Mouse (Mus musculus) myocyte (in vitro differentiated cells): ENCODE results near the gene Nubp1.

Experiments
- CEBPB ChIP-seq: IDR thresholded peaks from 2 replicates; pipeline ENCODE4 v1.6.1; 2011; ENCODE audit warnings: mild to moderate bottlenecking, moderate library complexity; ENCODE audit not compliant: poor library complexity, insufficient read depth, severe bottlenecking
- E2F4 ChIP-seq: IDR thresholded peaks from one replicate; pipeline ENCODE4 v1.6.1; 2011; ENCODE audit warnings: mild to moderate bottlenecking, control low read depth, moderate library complexity; ENCODE audit not compliant: insufficient read depth
- MAX ChIP-seq: IDR thresholded peaks from one replicate; pipeline ENCODE4 v1.6.1; 2011; ENCODE audit warnings: low read depth, mild to moderate bottlenecking, control low read depth
- MYOD1 ChIP-seq, 3 experiments: IDR thresholded peaks; one replicate each; pipeline ENCODE4 v1.6.1; 2011; ENCODE audit warnings: control low read depth in 2 of 3, low read depth in 2 of 3, mild to moderate bottlenecking in 2 of 3, moderate library complexity in 1 of 3; ENCODE audit not compliant: insufficient read length in 2 of 3, control insufficient read depth in 1 of 3
- MYOG ChIP-seq, 3 experiments: IDR thresholded peaks; one replicate each; pipeline ENCODE4 v1.6.1; 2011; ENCODE audit warnings: control low read depth in 2 of 3, low read depth in 2 of 3, mild to moderate bottlenecking in 2 of 3; ENCODE audit not compliant: insufficient read length in 2 of 3, control insufficient read depth in 1 of 3, insufficient read depth in 1 of 3
- POLR2A ChIP-seq: IDR thresholded peaks from one replicate; pipeline ENCODE4 v1.6.1; 2011; ENCODE audit warnings: low read depth, mild to moderate bottlenecking, control low read depth, moderate library complexity; ENCODE audit not compliant: insufficient read length
- POLR2AphosphoS2 ChIP-seq: IDR thresholded peaks from one replicate; pipeline ENCODE4 v1.6.1; 2011; ENCODE audit warnings: low read depth, control low read depth; ENCODE audit not compliant: insufficient read length
- REST ChIP-seq: IDR thresholded peaks from one replicate; pipeline ENCODE4 v1.6.1; 2011; ENCODE audit warnings: mild to moderate bottlenecking, control low read depth, moderate library complexity; ENCODE audit not compliant: insufficient read depth, insufficient read length
- TCF12 ChIP-seq: IDR thresholded peaks from one replicate; pipeline ENCODE4 v1.6.1; 2011; ENCODE audit warnings: mild to moderate bottlenecking, control low read depth; ENCODE audit not compliant: poor library complexity, insufficient read depth, severe bottlenecking
- USF1 ChIP-seq: IDR thresholded peaks from one replicate; pipeline ENCODE4 v1.6.1; 2011; ENCODE audit warnings: low read depth, mild to moderate bottlenecking, control low read depth, moderate library complexity

- no peak for TF ChIP-seq POLR2A
- no peak for TF ChIP-seq USF1
- TF ChIP-seq MAX, result no peak
- TF ChIP-seq REST, result no peak
- TF ChIP-seq MYOG (IDR thresholded peaks at IDR 0.05; ENCODE audit: control insufficient read depth in 1 of 3, insufficient read depth in 1 of 3, insufficient read length in 2 of 3, low read depth in 2 of 3), result no peak
- TF ChIP-seq POLR2AphosphoS2, result no peak
- TF ChIP-seq TCF12, result no peak
- TF ChIP-seq E2F4, result no peak
- TF ChIP-seq MYOD1 (IDR thresholded peaks at IDR 0.05; ENCODE audit: control insufficient read depth in 1 of 3, insufficient read length in 2 of 3, low read depth in 2 of 3), result no peak
- no peak for TF ChIP-seq CEBPB
Measured at GRCm38 (mm10) chr16:10465011-10465681, 53.4 kb downstream of the Nubp1 start.
